Mouse (Mus musculus): ENCODE measurements at regions not wholly inside any gene's neighbourhood (a gene's known extent, or its start where the extent isn't known, plus 50 kb on each side); places are given as distances from the start of the nearest gene placed in this dataset.

DNA sequence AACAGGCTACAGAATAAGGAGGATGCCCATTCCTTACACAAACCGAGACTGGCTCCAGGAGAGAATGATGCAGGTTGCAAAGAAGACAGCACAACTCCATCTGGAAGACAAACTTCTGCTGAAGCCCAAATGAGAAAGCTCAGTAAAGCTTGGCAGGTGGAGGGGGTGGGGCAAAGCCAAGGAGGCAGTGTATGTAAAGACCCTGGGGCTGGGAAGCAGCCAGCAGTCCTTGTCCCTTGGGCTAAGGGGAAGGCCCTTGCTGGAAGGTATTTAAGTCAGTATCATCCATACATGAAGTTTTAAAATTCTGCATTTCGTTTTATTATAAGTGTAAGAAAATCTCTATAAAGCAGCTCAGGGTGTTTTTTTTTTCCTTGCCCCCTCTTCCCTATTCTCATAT is 182.3 kb upstream of the Kdm8 start:
- no peak overlapping the region for H3K27ac ChIP-seq (ENCODE audit: low read depth, low read length)
- no peak overlapping the region for H3K4me3 ChIP-seq (ENCODE audit: low read depth, low read length)
- H3K9me3 ChIP-seq (ENCODE audit: low read length), result no peaks in the 10 kb centered on the region
- H3K4me2 ChIP-seq (ENCODE audit: low read depth), result no peak overlapping the region
- no peak for TF ChIP-seq CTCF (IDR thresholded peaks at IDR 0.05; ENCODE audit: low read depth)
- H3K27me3 ChIP-seq (ENCODE audit: insufficient read depth, low read length), result no peaks in the 10 kb centered on the region
- H3K9ac ChIP-seq, result no peak overlapping the region
- ATAC-seq (no peak), DNase-seq (no peak)
- no peaks in the 10 kb centered on the region for H3K36me3 ChIP-seq (ENCODE audit: insufficient read depth)
- H3K4me1 ChIP-seq (ENCODE audit: insufficient read depth), result no peaks in the 10 kb centered on the region
- WGBS, result 88% methylated on average over 2 of the region's 2 CpGs

DNA sequence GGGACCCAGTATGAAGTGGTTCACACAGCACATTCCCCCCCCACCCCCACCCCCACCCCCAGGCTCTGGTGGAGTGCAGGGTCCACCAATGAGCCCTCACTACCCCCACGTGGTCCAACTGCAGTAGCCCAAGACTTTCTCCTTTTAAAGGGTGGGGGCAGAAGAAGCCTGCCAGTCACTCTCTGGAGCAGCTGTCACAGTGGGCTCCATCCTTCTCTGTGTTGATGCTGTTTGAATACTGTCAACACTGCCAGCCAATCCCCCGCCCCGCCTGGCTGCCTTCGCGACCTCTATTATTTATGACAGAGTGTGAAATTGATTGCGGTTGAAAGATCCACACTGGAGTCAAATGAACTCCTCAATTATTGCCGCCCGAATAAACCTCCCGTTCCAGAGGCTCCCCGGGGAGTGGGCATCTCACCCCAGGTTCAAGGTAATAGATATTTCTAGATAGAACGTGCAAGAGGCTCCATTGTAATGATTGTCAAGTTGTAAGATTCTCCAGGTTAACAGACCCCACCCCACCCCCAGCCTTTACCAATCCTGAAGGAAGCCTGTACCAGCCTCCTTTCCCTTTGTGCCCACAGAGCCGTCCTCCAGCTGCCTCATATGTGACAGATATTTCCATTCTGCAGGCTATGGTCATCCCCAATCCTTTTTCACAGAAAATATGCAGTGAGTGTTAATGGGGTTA is 181.7 kb upstream of the Kdm8 start:
- H3K9me3 ChIP-seq (ENCODE audit: low read length), result no peaks in the 10 kb centered on the region
- H3K9ac ChIP-seq, result no peak overlapping the region
- peak; percentile 21 for DNase-seq
- no peaks in the 10 kb centered on the region for H3K36me3 ChIP-seq (ENCODE audit: insufficient read depth)
- H3K4me3 ChIP-seq (ENCODE audit: low read depth, low read length), result no peak overlapping the region
- no peak overlapping the region for H3K4me2 ChIP-seq (ENCODE audit: low read depth)
- peak; percentile 78 for ATAC-seq
- no peak overlapping the region for H3K27ac ChIP-seq (ENCODE audit: low read depth, low read length)
- 35% methylated on average over 12 of the region's 12 CpGs for WGBS
- TF ChIP-seq CTCF (IDR thresholded peaks at IDR 0.05; ENCODE audit: low read depth), result no peak
- H3K27me3 ChIP-seq (ENCODE audit: insufficient read depth, low read length), result no peaks in the 10 kb centered on the region
- H3K4me1 ChIP-seq (ENCODE audit: insufficient read depth), result no peaks in the 10 kb centered on the region

DNA sequence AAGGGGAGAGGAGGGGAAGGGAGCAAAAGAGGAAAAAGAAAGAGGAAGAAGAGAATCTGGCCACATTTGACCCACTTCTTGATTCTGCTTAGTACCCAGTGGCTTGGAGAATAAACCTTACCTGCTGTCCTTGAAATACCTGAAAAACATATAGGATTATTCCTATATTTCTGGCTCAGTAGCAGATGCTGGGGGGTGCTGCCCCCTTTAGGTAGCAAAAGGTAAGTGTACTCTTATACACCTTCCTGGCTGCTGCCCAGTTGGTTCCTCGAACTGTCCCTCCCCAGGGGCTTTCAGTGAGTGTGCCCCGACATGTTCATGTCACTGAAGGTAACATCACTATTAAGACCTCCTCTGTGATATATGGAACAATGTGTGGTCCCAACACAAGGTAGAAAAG is 180.7 kb upstream of the Kdm8 start:
- H3K9ac ChIP-seq, result no peak overlapping the region
- no peak for DNase-seq
- no peaks in the 10 kb centered on the region for H3K36me3 ChIP-seq (ENCODE audit: insufficient read depth)
- no peak overlapping the region for H3K27ac ChIP-seq (ENCODE audit: low read depth, low read length)
- H3K4me1 ChIP-seq (ENCODE audit: insufficient read depth), result no peaks in the 10 kb centered on the region
- ATAC-seq, result no peak
- no peak overlapping the region for H3K4me2 ChIP-seq (ENCODE audit: low read depth)
- no peaks in the 10 kb centered on the region for H3K9me3 ChIP-seq (ENCODE audit: low read length)
- H3K4me3 ChIP-seq (ENCODE audit: low read depth, low read length), result no peak overlapping the region
- WGBS, result 70% methylated on average over 2 of the region's 2 CpGs
- TF ChIP-seq CTCF (IDR thresholded peaks at IDR 0.05; ENCODE audit: low read depth), result 0 out of 2 replicates have a peak, but pooled peaks have one; percentile 17
- no peaks in the 10 kb centered on the region for H3K27me3 ChIP-seq (ENCODE audit: insufficient read depth, low read length)

DNA sequence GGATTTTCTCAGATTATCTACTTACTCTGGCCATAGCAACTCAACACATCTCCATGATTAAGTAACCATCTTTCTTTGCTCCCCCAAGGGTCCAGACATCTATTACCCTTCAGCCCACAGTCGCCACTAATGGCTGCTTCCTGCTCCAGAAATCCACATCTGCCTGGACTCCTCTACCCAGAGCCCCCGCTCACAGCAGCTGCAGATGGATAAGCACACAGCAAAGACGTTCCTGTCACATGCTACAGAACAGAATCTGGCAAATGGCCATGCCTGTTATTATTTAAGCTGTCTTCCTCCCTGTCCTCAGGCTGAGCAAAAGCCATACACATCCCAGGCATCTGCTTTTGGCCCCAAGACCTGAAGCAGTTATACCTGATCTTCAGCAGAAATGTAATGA is 173.8 kb upstream of the Kdm8 start:
- no peak for TF ChIP-seq CTCF (IDR thresholded peaks at IDR 0.05; ENCODE audit: low read depth)
- DNase-seq (no peak), ATAC-seq (no peak)
- Histone ChIP-seq H3K27me3 (ENCODE audit: insufficient read depth, low read length) (no peaks in the 10 kb centered on the region), H3K4me3 (ENCODE audit: low read depth, low read length) (no peak overlapping the region), H3K36me3 (ENCODE audit: insufficient read depth) (no peaks in the 10 kb centered on the region), H3K27ac (ENCODE audit: low read depth, low read length) (no peak overlapping the region), H3K9me3 (ENCODE audit: low read length) (no peaks in the 10 kb centered on the region), H3K4me1 (ENCODE audit: insufficient read depth) (no peaks in the 10 kb centered on the region), H3K9ac (no peak overlapping the region), H3K4me2 (ENCODE audit: low read depth) (no peak overlapping the region)
- WGBS, result 56% methylated on average over 3 of the region's 3 CpGs

DNA sequence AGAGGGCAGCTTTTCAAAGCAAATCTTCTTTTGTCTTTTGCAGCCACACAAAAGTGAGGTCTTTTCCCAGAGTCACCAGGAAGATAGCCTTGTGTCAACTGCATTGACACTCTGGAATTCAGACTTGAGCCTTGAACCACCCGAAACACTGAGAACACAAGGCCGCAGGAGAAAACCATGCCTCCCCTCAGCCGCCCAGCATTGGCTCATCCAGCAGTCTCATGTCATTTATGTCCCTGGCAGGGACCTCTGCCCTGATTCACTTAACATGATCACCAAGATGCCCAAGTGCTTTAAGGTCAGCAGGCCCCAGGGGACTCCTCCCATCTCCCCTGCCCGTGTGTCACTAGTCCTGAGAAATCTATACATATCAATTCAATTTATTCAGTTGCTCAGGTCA is 173.1 kb upstream of the Kdm8 start:
- WGBS, result 86% methylated on average over 4 of the region's 4 CpGs
- no peak for TF ChIP-seq CTCF (IDR thresholded peaks at IDR 0.05; ENCODE audit: low read depth)
- Histone ChIP-seq H3K36me3 (ENCODE audit: insufficient read depth) (no peaks in the 10 kb centered on the region), H3K9me3 (ENCODE audit: low read length) (no peaks in the 10 kb centered on the region), H3K4me3 (ENCODE audit: low read depth, low read length) (no peak overlapping the region), H3K9ac (no peak overlapping the region), H3K27me3 (ENCODE audit: insufficient read depth, low read length) (no peaks in the 10 kb centered on the region), H3K4me2 (ENCODE audit: low read depth) (no peak overlapping the region), H3K27ac (ENCODE audit: low read depth, low read length) (no peak overlapping the region), H3K4me1 (ENCODE audit: insufficient read depth) (no peaks in the 10 kb centered on the region)
- ATAC-seq (no peak), DNase-seq (no peak)

DNA sequence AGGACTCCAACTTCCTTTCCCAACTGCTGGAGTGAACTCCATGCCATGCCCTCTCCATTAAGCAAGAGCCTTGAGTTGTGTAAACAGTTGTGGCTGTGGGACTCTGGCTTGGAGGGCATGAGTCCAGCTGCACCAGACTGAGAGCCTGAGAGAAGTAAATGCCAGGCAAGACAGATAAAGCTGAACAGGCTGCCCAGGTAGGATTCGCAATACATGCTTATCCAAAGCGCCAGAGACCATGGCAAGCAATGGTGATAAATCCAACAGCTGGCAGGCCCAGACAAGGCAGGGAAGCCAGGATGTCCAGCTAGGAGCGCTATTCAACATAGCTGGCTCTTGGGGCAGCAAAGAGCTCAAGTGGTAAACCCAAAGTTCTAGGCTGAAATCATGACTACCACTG is 163.1 kb upstream of the Kdm8 start:
- Histone ChIP-seq H3K9ac (no peak overlapping the region), H3K4me2 (ENCODE audit: low read depth) (no peak overlapping the region), H3K27ac (ENCODE audit: low read depth, low read length) (no peak overlapping the region), H3K4me1 (ENCODE audit: insufficient read depth) (no peaks in the 10 kb centered on the region), H3K4me3 (ENCODE audit: low read depth, low read length) (no peak overlapping the region), H3K36me3 (ENCODE audit: insufficient read depth) (no peaks in the 10 kb centered on the region), H3K27me3 (ENCODE audit: insufficient read depth, low read length) (no peaks in the 10 kb centered on the region), H3K9me3 (ENCODE audit: low read length) (no peaks in the 10 kb centered on the region)
- no peak for TF ChIP-seq CTCF (IDR thresholded peaks at IDR 0.05; ENCODE audit: low read depth)
- 83% methylated on average over 3 of the region's 3 CpGs for WGBS
- DNase-seq (no peak), ATAC-seq (no peak)

DNA sequence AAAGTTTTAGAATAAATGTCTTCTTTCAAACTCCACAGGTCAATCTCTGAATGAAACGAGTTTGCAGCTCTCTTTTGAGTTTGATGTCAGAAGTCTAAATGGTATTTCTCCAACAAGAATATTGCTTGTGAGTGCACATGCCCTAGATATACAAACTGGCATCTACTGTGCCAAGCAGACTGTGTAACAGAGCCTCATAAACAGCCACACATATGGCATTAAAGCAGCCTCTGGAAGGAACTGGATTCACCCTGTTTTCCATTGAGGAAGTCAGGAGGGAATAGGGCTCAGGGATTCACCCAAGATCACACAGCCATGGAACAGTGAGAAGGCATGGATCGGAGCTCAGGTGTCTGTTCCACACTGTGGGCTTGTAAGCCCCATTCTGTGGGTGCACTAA is 149.2 kb upstream of the Kdm8 start:
- H3K4me2 ChIP-seq (ENCODE audit: low read depth), result no peak overlapping the region
- TF ChIP-seq CTCF (IDR thresholded peaks at IDR 0.05; ENCODE audit: low read depth), result no peak
- WGBS, result 57% methylated on average over 2 of the region's 2 CpGs
- peak; percentile 66 for ATAC-seq
- H3K27ac ChIP-seq (ENCODE audit: low read depth, low read length), result no peak overlapping the region
- H3K4me1 ChIP-seq (ENCODE audit: insufficient read depth), result no peaks in the 10 kb centered on the region
- no peak overlapping the region for H3K4me3 ChIP-seq (ENCODE audit: low read depth, low read length)
- no peak overlapping the region for H3K9ac ChIP-seq
- no peaks in the 10 kb centered on the region for H3K36me3 ChIP-seq (ENCODE audit: insufficient read depth)
- H3K27me3 ChIP-seq (ENCODE audit: insufficient read depth, low read length), result no peaks in the 10 kb centered on the region
- peak; percentile 47 for DNase-seq
- no peaks in the 10 kb centered on the region for H3K9me3 ChIP-seq (ENCODE audit: low read length)

All from forebrain, postnatal 0 days (tissue).